Mouse (Mus musculus) fibroblast of lung, adult 2 months (primary cell): ENCODE measurements around the gene Senp7.
"Not testable (repeated sequence)": the region's sequence is repeated elsewhere in the genome, so short reads cannot be mapped to it uniquely, and the experiment has no call there.

ENCODE experiments used
- DNase-seq: peaks from one replicate; pipeline ENCODE4 v3.0.0-alpha.2; 2011; ENCODE audit warnings: low read depth

Gene Senp7

GRCm38 (mm10) chr16:56048038-56048437, at the start of gene Senp7:
TSS of gene Senp7 (plus strand) at chr16:56048338.
- DNase-seq = not testable (repeated sequence)

DNA sequence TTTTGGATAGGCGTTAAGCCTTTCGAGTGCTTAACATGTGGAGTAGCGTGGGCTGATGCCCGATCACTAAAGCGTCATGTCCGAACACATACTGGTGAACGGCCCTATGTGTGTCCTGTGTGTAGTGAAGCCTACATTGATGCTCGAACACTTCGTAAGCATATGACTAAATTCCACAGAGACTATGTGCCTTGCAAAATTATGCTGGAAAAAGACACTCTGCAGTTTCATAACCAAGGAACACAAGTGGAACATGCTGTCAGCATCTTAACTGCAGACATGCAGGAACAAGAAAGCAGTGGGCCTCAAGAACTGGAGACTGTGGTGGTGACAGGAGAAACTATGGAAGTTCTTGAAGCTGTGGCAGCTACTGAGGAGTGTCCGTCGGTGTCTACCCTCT, 41.3 kb upstream of the Senp7 start:
- DNase-seq = no peak

DNA sequence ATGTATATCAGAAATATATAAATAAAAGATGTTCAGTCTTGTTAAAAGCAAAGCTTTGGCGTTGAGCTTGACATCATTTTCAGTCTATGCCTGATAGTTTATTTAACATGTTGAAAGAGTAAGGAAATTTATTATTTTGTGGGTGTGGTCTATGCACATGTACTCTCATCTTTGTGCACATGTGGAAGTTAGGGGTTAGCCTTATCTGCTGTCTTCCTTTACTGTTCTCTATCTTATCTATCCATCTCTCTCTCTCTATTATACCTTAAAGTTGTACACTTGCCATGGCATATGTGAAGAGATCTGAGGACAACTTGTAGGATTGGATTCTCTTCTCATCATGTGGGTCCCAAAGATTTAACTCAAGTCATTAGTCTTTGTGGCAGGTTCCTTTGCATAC, 39.3 kb upstream of the Senp7 start:
- no peak for DNase-seq

DNA sequence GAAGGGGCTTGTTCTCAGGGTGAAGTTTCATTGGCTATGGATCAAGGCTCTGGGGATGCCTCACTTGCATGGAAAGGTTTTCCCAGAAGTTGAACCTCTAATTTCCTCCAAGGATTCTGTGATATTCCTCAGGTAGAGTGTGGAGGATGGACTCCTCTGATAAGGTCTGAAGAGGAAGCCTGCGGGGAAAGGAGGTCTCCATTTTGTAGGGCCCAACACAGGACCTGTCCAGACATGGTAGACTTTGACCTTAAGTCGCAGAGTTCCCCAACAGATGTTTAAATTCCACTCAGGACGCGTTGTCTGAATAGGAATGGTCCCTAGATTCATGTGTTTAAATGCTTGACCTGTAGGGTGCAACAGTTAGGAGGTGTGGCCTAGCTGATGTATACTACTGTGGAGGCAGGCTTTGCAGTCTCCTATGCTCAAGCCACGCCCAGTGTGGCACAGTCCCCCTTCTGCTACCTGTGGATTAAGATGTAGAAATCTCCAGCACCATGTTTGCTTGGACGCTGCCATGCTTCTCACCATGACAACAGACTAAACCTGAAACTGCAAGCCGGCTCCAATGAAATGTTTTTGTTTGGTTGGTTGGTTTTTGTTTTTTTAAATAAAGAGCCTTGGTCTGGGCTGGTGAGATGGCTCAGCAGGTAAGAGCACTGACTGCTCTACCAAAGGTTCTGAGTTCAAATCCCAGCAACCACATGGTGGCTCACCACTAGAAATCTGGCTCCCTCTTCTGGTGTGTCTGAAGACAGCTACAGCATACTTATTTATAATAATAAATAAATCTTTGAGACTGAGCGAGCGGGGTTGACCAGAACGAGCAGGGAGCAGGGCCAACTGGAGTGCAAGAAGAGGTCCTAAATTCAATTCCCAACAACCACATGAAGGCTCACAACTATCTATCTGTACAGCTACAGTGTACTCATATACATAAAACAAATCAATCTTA, 35.1 kb upstream of the Senp7 start:
- no peak for DNase-seq

GRCm38 (mm10) chr16:56014076-56014475, 34.1 kb upstream of the Senp7 start:
- no peak for DNase-seq

DNA sequence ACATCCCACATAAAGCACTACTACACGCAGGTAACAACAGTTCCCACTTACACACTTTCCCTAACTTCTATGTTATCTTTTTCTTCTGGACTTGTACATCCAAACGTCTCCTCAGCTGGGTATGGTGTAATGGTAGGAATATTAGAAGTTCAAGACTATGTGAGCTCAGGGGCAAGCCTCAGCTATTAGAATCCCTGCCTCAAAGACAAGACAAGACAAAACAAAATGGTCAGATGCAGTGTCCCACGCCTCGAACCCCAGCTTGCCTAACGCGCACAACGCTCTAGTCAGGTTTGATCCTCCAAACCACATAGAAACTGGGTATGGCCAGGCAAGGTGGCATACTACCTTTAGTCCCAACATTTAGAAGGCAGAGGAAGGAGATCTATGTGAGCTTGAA, 28.5 kb upstream of the Senp7 start:
- no peak for DNase-seq

- DNase-seq = no peak
These were observed 20.1 kb upstream of the Senp7 start for GRCm38 (mm10) chr16:56027854-56028629.

- DNase-seq = no peak
These were observed 19.2 kb upstream of the Senp7 start for GRCm38 (mm10) chr16:56028722-56029551.

DNA sequence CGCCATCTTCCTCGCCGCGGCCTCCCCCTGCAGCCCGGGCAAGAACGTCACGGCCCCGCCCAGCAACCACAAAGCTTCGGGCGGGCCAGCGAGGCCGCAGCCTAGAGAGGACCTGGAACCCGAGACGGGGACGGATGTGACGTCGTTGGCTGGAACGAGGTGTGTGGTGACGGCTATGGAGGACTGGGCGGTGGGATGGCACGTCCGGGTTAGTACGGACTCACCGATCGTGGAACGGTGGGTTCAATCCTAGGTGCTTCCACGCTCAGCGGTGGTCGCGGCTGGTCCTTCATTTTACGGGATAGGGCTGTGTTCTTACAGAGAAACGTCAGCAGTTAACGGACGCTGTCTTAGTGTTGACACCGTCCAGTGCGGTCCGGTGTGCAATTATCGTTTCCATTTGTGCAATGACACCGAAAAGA, 18.5 kb upstream of the Senp7 start, which contains the start of gene Pcnp:
TSS of gene Pcnp (minus strand) at position 79 of the 422 bp plus-strand sequence.
- peak; percentile 89 for DNase-seq

DNA sequence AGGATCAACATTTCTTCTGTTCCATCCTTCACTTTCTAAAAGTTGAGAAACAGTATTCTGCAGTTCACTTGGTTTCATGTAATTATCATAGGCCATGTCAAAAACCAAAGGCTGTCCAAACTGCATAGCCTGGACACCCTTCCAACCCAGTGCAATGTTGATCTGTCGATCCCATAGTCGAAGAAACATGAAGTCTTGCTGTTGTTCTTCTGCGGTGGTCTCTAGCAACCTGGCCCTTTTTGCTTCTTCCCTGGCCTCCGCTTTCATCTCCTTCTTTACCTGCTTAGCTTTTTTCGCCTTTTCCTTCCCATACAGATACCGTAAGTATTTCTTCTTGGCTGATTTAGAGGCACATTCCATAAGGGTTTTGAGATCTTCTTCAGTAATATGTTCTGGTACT, 13.6 kb upstream of the Senp7 start:
- no peak for DNase-seq

DNA sequence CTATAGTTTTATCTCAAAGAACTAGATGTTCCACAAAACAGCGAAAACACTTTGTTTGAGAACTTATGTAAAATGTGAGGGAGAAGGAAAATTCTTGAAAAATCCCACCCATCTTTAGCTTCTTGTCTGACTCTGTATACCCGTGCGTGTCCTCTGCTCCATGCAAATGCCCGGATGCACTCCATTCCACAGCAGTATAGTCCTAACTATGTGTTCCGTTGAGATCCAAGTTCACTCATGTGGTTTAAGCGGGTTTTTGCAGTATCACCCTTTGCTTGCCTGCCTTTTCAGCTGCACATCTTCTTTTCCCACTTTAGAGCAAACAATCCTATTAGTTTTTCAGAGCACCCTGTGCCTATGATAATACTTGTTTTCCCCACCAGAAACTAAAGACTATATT, 11.6 kb upstream of the Senp7 start:
- no peak for DNase-seq

DNA sequence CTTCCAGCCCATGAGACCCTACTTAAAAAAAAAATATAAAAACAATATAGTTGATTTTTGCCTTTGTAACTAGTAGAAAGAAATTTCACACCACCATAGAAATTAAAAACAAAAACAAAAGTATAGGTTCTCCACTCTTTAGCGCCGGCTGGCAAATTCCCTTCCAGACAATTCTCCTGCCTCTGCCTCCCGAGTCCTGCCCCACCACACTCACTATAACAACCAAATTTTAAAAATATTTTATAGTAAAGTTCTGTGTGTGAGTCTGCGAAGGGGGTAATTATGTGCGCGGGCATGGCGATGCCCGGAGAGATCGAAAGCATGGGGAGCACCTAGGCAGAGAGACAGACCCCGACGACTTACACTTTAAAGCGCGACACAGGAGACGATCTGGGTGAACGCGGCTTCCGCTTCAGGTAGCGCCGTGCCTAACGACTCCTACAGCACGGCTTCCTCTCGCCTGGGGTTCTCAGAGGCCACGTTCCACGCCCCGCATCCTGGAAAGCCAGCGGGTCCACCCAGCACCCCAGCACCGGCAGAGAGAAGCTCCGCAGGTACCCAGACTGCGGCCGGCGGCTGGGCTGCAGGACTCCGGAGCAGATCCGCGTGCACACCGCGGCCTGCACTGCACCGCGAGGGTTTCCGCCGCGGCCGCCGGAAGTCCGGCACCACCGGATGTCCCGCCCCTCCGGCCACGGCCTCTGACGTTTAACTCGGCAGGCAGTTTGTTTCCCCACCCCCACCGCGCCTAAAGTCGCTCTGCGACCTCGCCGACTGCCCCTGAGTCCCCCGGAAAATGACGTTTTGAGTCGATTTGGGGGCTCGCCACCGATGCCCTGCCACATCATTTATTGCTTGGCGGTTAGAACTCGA, 10.8 kb upstream of the Senp7 start, which contains the start of gene Trmt10c:
TSS of gene Trmt10c (minus strand) at position 682 of the 873 bp plus-strand sequence.
- peak; percentile 69 for DNase-seq

DNA sequence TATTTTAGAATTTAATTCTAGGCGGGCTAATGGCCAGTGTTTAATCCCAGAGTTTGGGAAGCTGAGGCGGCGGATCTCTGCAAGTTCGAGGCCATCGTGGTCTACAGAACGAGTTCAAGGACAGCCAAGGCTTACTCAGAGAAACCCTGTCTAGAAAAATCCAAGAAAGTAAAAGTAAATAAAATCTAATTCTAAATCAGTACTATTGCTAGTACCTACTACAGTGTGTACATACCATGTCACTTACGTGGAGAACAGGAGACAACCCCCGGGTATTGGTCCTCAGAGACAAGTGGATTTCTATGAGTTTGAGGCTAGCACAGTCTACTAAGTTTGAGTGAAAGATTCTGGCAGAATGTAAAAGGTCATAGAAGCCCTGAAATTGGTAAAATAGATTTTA, 10.0 kb upstream of the Senp7 start:
- DNase-seq = no peak

- DNase-seq = no peak
These were observed 7.8 kb downstream of the Senp7 start for GRCm38 (mm10) chr16:56055911-56056310.

GRCm38 (mm10) chr16:56056944-56057590, 8.9 kb downstream of the Senp7 start:
- no peak for DNase-seq

DNA sequence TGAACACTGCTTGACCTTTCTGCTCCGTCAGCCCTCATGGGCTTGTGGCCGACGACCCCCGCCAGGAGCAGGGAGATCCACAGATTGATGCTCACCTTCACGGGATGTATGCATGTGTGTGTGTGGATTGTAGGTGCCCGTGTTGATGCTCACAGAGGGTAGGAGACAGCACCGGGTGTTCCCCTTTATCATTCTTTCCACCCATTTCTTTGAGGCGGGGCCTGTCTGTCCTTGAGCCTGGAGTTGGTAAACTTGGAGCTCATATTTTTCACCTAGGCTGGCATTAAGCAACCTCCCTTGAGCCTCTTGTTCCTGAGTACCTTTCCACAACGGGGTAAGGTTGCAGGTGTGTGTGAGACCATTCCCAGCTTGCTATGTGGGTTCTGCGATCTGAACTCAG, 10.0 kb downstream of the Senp7 start:
- no peak for DNase-seq

GRCm38 (mm10) chr16:56061995-56062594, 14.0 kb downstream of the Senp7 start:
- no peak for DNase-seq

GRCm38 (mm10) chr16:56062981-56063380, 14.8 kb downstream of the Senp7 start:
- DNase-seq = no peak

- DNase-seq = peak; percentile 36
These were observed 16.3 kb downstream of the Senp7 start for GRCm38 (mm10) chr16:56064334-56064990.
